Comparison of ENCODE assay signal across 8 mouse cellular contexts in genomic region chr2:128863777-128864331, GRCm38 (mm10). TPM values are rescaled to one million over a fixed set of nuclear protein-coding genes. Genes with fewer than 3 reads are reported as not detected.
DNase-seq lines count a peak whose midpoint lies in the region; ATAC-seq and TF ChIP-seq lines count a peak whose summit lies in the region.

No protein-coding gene starts in this region.

- under 1% methylated on average over 38 of the region's 38 CpGs for WGBS in forebrain, embryonic 11.5 days
- WGBS in heart, embryonic 14.5 days: 0% methylated on average over 38 of the region's 38 CpGs
- under 1% methylated on average over 37 of the region's 38 CpGs for WGBS in kidney, embryonic 16.5 days
- 3% methylated on average over 38 of the region's 38 CpGs for WGBS in lung, adult 2 months

- H3K36me3 ChIP-seq in E14TG2a.4 (ENCODE audit: insufficient read depth, low read length): no peaks in the 10 kb centered on the region
- no peaks in the 10 kb centered on the region for H3K36me3 ChIP-seq in forebrain, embryonic 11.5 days (ENCODE audit: control insufficient read depth, insufficient read depth, low read length)
- no peaks in the 10 kb centered on the region for H3K36me3 ChIP-seq in heart, embryonic 14.5 days (ENCODE audit: control insufficient read depth, insufficient read depth, low read length)
- no peaks in the 10 kb centered on the region for H3K36me3 ChIP-seq in kidney, embryonic 16.5 days (ENCODE audit: insufficient read depth, low read length)

- H3K9ac ChIP-seq in forebrain, embryonic 11.5 days (ENCODE audit: low read length): peak overlapping the region; percentile 63
- peak overlapping the region; percentile 44 for H3K9ac ChIP-seq in heart, embryonic 14.5 days (ENCODE audit: low read length)
- H3K9ac ChIP-seq in kidney, embryonic 16.5 days (replicated peaks; ENCODE audit: low read length): peak overlapping the region; percentile 61

- DNase-seq in brain, embryonic 14.5 days (ENCODE audit: low read depth): peak; percentile 66
- DNase-seq in forebrain, embryonic 11.5 days (ENCODE audit: low spot score): peak; percentile 82
- DNase-seq in lung, adult 2 months: peak; percentile 28
- peak; percentile 31 for DNase-seq in ovary, postnatal 14 days (ENCODE audit: low spot score)

- ATAC-seq in forebrain, embryonic 11.5 days (replicated peaks; ENCODE audit: low FRiP score): peak; percentile 85
- ATAC-seq in heart, embryonic 14.5 days (ENCODE audit: insufficient number of reproducible peaks, insufficient read depth, low FRiP score, low read depth): peak; percentile 76
- peak; percentile 96 for ATAC-seq in kidney, embryonic 16.5 days (ENCODE audit: low FRiP score, low TSS enrichment)
- no peak for ATAC-seq in erythroid progenitor cell, adult 5-6 weeks (replicated peaks; ENCODE audit: low FRiP score, poor library complexity, severe bottlenecking)

- no peak for TF ChIP-seq POLR2A in brain, embryonic 14.5 days (IDR thresholded peaks at IDR 0.05; ENCODE audit: borderline replicate concordance, extremely low read depth, insufficient read depth, insufficient read length, poor library complexity, severe bottlenecking)
- TF ChIP-seq POLR2A in lung, adult 2 months (IDR thresholded peaks at IDR 0.05; ENCODE audit: borderline replicate concordance, extremely low read depth, low read depth, low read length): no peak

- peaks cover 50% of the 10 kb centered on the region for H3K27me3 ChIP-seq in E14TG2a.4 (ENCODE audit: insufficient read depth, low read length)
- H3K27me3 ChIP-seq in forebrain, embryonic 11.5 days (ENCODE audit: control insufficient read depth, insufficient read depth, low read length): no peaks in the 10 kb centered on the region; the same call in 1 of the 2 replicates
- peaks cover 15% of the 10 kb centered on the region for H3K27me3 ChIP-seq in heart, embryonic 14.5 days (ENCODE audit: control insufficient read depth, insufficient read depth, low read length)
- H3K27me3 ChIP-seq in kidney, embryonic 16.5 days (ENCODE audit: insufficient read depth, low read length): no peaks in the 10 kb centered on the region

- TF ChIP-seq CTCF in E14TG2a.4 (conservative IDR thresholded peaks at IDR 0.05; ENCODE audit: low read length): no peak
- TF ChIP-seq CTCF in brain, embryonic 14.5 days (IDR thresholded peaks at IDR 0.05; ENCODE audit: borderline replicate concordance, extremely low read depth, insufficient read depth, insufficient read length): no peak
- no peak for TF ChIP-seq CTCF in lung, adult 2 months (IDR thresholded peaks at IDR 0.05; ENCODE audit: insufficient read depth, low read length)

- peak overlapping the region; percentile 93 for H3K4me2 ChIP-seq in forebrain, embryonic 11.5 days (ENCODE audit: low read depth, low read length, severe bottlenecking)
- H3K4me2 ChIP-seq in heart, embryonic 14.5 days (ENCODE audit: low read length): peak overlapping the region; percentile 82
- H3K4me2 ChIP-seq in kidney, embryonic 16.5 days (replicated peaks; ENCODE audit: low read depth, low read length): peak overlapping the region; percentile 77

- no peak overlapping the region for H3K27ac ChIP-seq in forebrain, embryonic 11.5 days (ENCODE audit: low read depth, low read length)
- H3K27ac ChIP-seq in heart, embryonic 14.5 days (replicated peaks in 1 of 2; ENCODE audit: control insufficient read depth in 1 of 2, insufficient read depth in 1 of 2, low read depth in 2 of 2, low read length in 2 of 2): no peak overlapping the region
- no peak overlapping the region for H3K27ac ChIP-seq in kidney, embryonic 16.5 days (ENCODE audit: low read length)

- no peaks in the 10 kb centered on the region; the same call in 1 of the 2 replicates for H3K4me1 ChIP-seq in E14TG2a.4 (replicated peaks; ENCODE audit: low read depth, low read length)
- H3K4me1 ChIP-seq in forebrain, embryonic 11.5 days (replicated peaks; ENCODE audit: control insufficient read depth, insufficient read depth, low read length): peaks cover 5% of the 10 kb centered on the region; the same call in 1 of the 2 replicates
- peaks cover 0 to 3% of the 10 kb centered on the region in 2 experiments; a peak in 2 of 4 replicates for H3K4me1 ChIP-seq in heart, embryonic 14.5 days (ENCODE audit: control insufficient read depth in 2 of 2, insufficient read depth in 2 of 2, low read length in 2 of 2)
- peaks cover 10% of the 10 kb centered on the region for H3K4me1 ChIP-seq in kidney, embryonic 16.5 days (ENCODE audit: insufficient read depth, low read length)
- H3K4me1 ChIP-seq in lung, adult 2 months (ENCODE audit: control insufficient read depth, insufficient read depth, low read length): no peaks in the 10 kb centered on the region; the same call in 1 of the 2 replicates

- no peaks in the 10 kb centered on the region for H3K9me3 ChIP-seq in E14TG2a.4 (ENCODE audit: low read length)
- no peaks in the 10 kb centered on the region for H3K9me3 ChIP-seq in forebrain, embryonic 11.5 days (ENCODE audit: control insufficient read depth, low read length)
- H3K9me3 ChIP-seq in heart, embryonic 14.5 days (ENCODE audit: control insufficient read depth, low read length): no peaks in the 10 kb centered on the region
- H3K9me3 ChIP-seq in kidney, embryonic 16.5 days (ENCODE audit: low read length): no peaks in the 10 kb centered on the region

- H3K4me3 ChIP-seq in E14TG2a.4 (replicated peaks; ENCODE audit: low read length): peak overlapping the region; percentile 78
- peak overlapping the region; percentile 49 for H3K4me3 ChIP-seq in forebrain, embryonic 11.5 days (ENCODE audit: low read depth, low read length)
- H3K4me3 ChIP-seq in heart, embryonic 14.5 days (ENCODE audit: control insufficient read depth in 1 of 2, insufficient read depth in 1 of 2, low read depth in 1 of 2, low read length in 2 of 2): peak overlapping the region; percentile 39 to 50
- H3K4me3 ChIP-seq in kidney, embryonic 16.5 days (ENCODE audit: low read length): peak overlapping the region; percentile 50
- H3K4me3 ChIP-seq in lung, adult 2 months (replicated peaks; ENCODE audit: extremely low read depth, low read depth, low read length): peak overlapping the region; percentile 20

RNA-seq across cellular contexts. Expression of gene Fbln7, which starts 1.1 kb away (rescaled TPM):
- 1.3 and 1.7 TPM in 2 replicates for polyA plus RNA-seq in brain, embryonic 14.5 days (2012; rRNA removed)
- polyA plus RNA-seq in forebrain, embryonic 11.5 days (2014; fragmentation: Nextera tagmentation; extraction: Ambion mirVana): 2.2 and 2.9 TPM in 2 replicates
- 0.93 and 0.96 TPM in 2 replicates for polyA plus RNA-seq in heart, embryonic 14.5 days (2014; fragmentation: Nextera tagmentation; extraction: Ambion mirVana)
- polyA plus RNA-seq in kidney, embryonic 16.5 days (2015; fragmentation: Nextera tagmentation; extraction: Ambion mirVana): 8.1 TPM in 2 replicates
- 0.38 and 1.1 TPM in 2 replicates for polyA plus RNA-seq in lung, adult 2 months (2012; rRNA removed)
- total RNA-seq in erythroid progenitor cell, adult 5-6 weeks (2015; ENCODE audit: low replicate concordance): not detected in 2 replicates
- not detected in 2 replicates for total RNA-seq in erythroid progenitor cell, adult 5-6 weeks (2017; ENCODE audit: low replicate concordance)

RNA-seq across cellular contexts. Expression of gene Tmem87b, which starts 45.9 kb away (rescaled TPM):
- polyA plus RNA-seq in brain, embryonic 14.5 days (2012; rRNA removed): 26.6 and 28.3 TPM in 2 replicates
- polyA plus RNA-seq in forebrain, embryonic 11.5 days (2014; fragmentation: Nextera tagmentation; extraction: Ambion mirVana): 21.9 and 24.2 TPM in 2 replicates
- 27.3 and 27.9 TPM in 2 replicates for polyA plus RNA-seq in heart, embryonic 14.5 days (2014; fragmentation: Nextera tagmentation; extraction: Ambion mirVana)
- 33.3 and 34.7 TPM in 2 replicates for polyA plus RNA-seq in kidney, embryonic 16.5 days (2015; fragmentation: Nextera tagmentation; extraction: Ambion mirVana)
- polyA plus RNA-seq in lung, adult 2 months (2012; rRNA removed): 11.1 and 18.5 TPM in 2 replicates
- 3.6 and 9.6 TPM in 2 replicates for total RNA-seq in erythroid progenitor cell, adult 5-6 weeks (2015; ENCODE audit: low replicate concordance)
- total RNA-seq in erythroid progenitor cell, adult 5-6 weeks (2017; ENCODE audit: low replicate concordance): 4.9 and 17.8 TPM in 2 replicates

Comparison
In these comparisons a context has a peak if more than half of its experiments do, and no peak if none do; other contexts are left out.
1. H3K4me3 ChIP-seq: peak in every context shown above with its lines; median percentile 78 in E14TG2a.4; 50 in kidney, embryonic 16.5 days; 49 in forebrain, embryonic 11.5 days; 44 in heart, embryonic 14.5 days; 20 in lung, adult 2 months.
2. DNase-seq: peak in every context shown above with its lines; median percentile 82 in forebrain, embryonic 11.5 days; 66 in brain, embryonic 14.5 days; 31 in ovary, postnatal 14 days; 28 in lung, adult 2 months.